Mouse (Mus musculus) kidney, embryonic 16.5 days (tissue): Measurements from ENCODE around the gene Rbm24. TPM values are rescaled to one million over a fixed set of nuclear protein-coding genes. Genes with fewer than 3 reads are reported as not detected.
A peak's percentile ranks its signal among the peaks of the same experiment; 100 is the strongest.

Experiments used
- ATAC-seq: fragments of 200-750 bp; cut with Nextera tagmentation; 2 replicates; pipeline ENCODE4 v1.8.0; 2017; ENCODE audit warnings: moderate TSS enrichment; ENCODE audit not compliant: low FRiP score, low TSS enrichment
- H3K27ac ChIP-seq: fragments of 300-500 bp; sonication (generic); 2 replicates; pipeline ENCODE4 v1.5.1; 2014; ENCODE audit warnings: low read length
- H3K27me3 ChIP-seq: fragments of 300-500 bp; sonication (generic); 2 replicates; pipeline ENCODE4 v1.6.1; 2014; ENCODE audit warnings: low read length, control low read depth, mixed read lengths; ENCODE audit not compliant: insufficient read depth
- H3K36me3 ChIP-seq: fragments of 300-500 bp; sonication (generic); 2 replicates; pipeline ENCODE4 v1.6.1; 2014; ENCODE audit warnings: low read length, control low read depth, mixed read lengths; ENCODE audit not compliant: insufficient read depth
- H3K4me1 ChIP-seq: fragments of 300-500 bp; sonication (generic); 2 replicates; pipeline ENCODE4 v1.6.1; 2014; ENCODE audit warnings: low read length, control low read depth, mixed read lengths; ENCODE audit not compliant: insufficient read depth
- H3K4me2 ChIP-seq: fragments of 300-500 bp; sonication (generic); replicated peaks from 2 replicates; pipeline ENCODE4 v1.6.1; 2014; ENCODE audit warnings: low read depth, low read length
- H3K4me3 ChIP-seq: fragments of 300-500 bp; sonication (generic); 2 replicates; pipeline ENCODE4 v1.5.1; 2014; ENCODE audit warnings: mild to moderate bottlenecking, low read length
- H3K9ac ChIP-seq: fragments of 300-500 bp; sonication (generic); replicated peaks from 2 replicates; pipeline ENCODE4 v1.6.1; 2014; ENCODE audit warnings: low read length
- H3K9me3 ChIP-seq: fragments of 300-500 bp; sonication (generic); 2 replicates; pipeline ENCODE4 v1.6.1; 2016; ENCODE audit warnings: low read length, control low read depth
- WGBS: fragments of 180-500 bp; shearing (Covaris S2); extraction: QIAGEN DNeasy Blood & Tissue Kit; methylation state at CpG from one replicate; pipeline ENCODE4 v1.1.7; 2014; 5-methylcytosine and 5-hydroxymethylcytosine counted together
- polyA plus RNA-seq: library from polyadenylated mRNA; unstranded; fragments of >200 nt; fragmentation: Nextera tagmentation; extraction: Ambion mirVana; gene quantifications from 2 replicates; pipeline ENCODE4 v1.2.1, GENCODE M21; 2015

Rbm24 gene
- polyA plus RNA-seq = 1.5 and 1.7 TPM in 2 replicates

DNA sequence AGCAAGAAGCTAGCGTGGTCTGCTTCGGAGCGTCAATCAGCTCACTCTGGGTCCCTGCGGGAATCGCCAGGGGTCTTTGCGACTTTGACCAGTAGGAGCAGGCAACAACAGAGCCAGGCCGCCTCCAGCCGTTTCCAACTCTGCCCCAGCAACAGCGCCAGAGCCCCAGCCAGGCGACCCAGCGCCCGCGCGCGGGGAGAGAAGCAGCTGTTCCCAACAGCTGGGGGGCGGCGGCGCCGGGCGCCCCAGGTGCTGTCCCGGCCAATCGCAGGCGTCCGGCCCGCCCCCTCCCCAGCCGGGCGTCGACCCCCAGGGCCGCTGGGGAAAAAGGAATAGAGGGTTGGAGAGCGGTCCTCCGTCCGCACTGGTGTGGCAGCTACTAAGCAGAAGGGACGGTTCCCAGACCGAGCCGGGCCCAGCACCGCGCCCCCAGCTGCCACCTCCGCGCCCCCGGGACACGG, at the start of gene Rbm24:
TSS of gene Rbm24 (plus strand) at position 294 of the 461 bp plus-strand sequence.
- WGBS = under 1% methylated on average over 40 of the region's 41 CpGs
- ATAC-seq = peak; percentile 88
- peak within 1 kb of the TSS; percentile 30; the same call in 1 of the 2 replicates for H3K27ac ChIP-seq

GRCm38 (mm10) chr13:46372884-46373283, 45.4 kb upstream of the Rbm24 start:
- Histone ChIP-seq H3K4me1 (no peaks in the 10 kb centered on the region), H3K9ac (no peak overlapping the region), H3K36me3 (no peaks in the 10 kb centered on the region), H3K9me3 (no peaks in the 10 kb centered on the region), H3K27ac (no peak overlapping the region), H3K4me3 (no peak overlapping the region), H3K27me3 (no peaks in the 10 kb centered on the region), H3K4me2 (no peak overlapping the region)
- ATAC-seq = no peak
- 87% methylated on average over 7 of the region's 7 CpGs for WGBS

More for the DNA sequence above, at the start of gene Rbm24:
- Histone ChIP-seq H3K9ac (peak within 1 kb of the TSS; percentile 71), H3K4me2 (peak within 1 kb of the TSS; percentile 97), H3K27me3 (peaks cover 8% of the 10 kb centered on the region), H3K9me3 (no peaks in the 10 kb centered on the region), H3K4me3 (peak within 1 kb of the TSS; percentile 71), H3K4me1 (peaks cover 14% of the 10 kb centered on the region; the same call in 1 of the 2 replicates), H3K36me3 (no peaks in the 10 kb centered on the region)

DNA sequence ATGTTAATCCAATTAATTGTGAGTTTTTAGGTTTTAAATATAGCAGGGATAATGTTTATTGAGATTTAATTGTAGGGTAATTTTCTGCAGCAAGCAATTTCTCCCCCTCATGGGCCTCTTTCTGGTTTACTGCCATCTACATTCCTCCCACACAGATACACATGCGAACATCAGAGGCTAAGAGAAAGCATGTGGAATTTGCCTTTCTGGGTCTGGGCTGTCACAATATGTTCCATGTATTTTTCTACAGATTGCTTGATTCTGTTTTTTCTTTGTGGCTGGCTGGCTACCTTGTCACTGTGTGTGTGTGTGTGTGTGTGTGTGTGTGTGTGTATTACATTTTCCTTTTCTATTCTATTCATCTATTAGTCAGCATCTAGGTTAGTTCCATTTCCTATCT, 42.9 kb upstream of the Rbm24 start:
- no peak overlapping the region for H3K4me3 ChIP-seq
- H3K27ac ChIP-seq = no peak overlapping the region
- WGBS = 50% methylated on average over 1 of the region's 1 CpGs
- ATAC-seq = no peak
- no peaks in the 10 kb centered on the region for H3K9me3 ChIP-seq
- no peak overlapping the region for H3K4me2 ChIP-seq
- no peaks in the 10 kb centered on the region for H3K27me3 ChIP-seq
- H3K4me1 ChIP-seq = no peaks in the 10 kb centered on the region
- H3K36me3 ChIP-seq = no peaks in the 10 kb centered on the region
- no peak overlapping the region for H3K9ac ChIP-seq

DNA sequence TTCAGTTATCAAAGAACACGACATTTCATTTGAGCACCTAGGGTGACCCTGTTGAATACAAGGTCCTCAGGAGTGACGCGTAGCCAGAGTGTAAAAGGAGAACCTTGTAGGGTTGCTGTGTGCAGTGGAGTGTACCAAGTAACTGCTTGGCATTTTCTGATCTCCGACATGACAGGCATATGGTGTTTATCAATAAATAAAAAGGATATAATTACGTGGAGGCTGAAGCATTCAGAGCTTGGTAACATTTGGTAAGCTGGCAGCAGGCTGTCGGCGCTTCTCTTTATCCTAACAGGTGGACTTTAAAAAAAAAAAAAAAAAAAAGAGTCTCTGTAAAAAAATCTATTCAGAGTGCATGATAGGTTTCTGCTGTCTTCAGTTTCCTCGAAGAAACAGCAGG, 30.8 kb upstream of the Rbm24 start:
- Histone ChIP-seq H3K9ac (no peak overlapping the region), H3K4me2 (no peak overlapping the region), H3K27ac (no peak overlapping the region), H3K4me3 (no peak overlapping the region), H3K9me3 (peaks cover 5% of the 10 kb centered on the region; the same call in 1 of the 2 replicates), H3K27me3 (no peaks in the 10 kb centered on the region), H3K36me3 (no peaks in the 10 kb centered on the region), H3K4me1 (no peaks in the 10 kb centered on the region)
- ATAC-seq = no peak
- WGBS = 61% methylated on average over 8 of the region's 8 CpGs

DNA sequence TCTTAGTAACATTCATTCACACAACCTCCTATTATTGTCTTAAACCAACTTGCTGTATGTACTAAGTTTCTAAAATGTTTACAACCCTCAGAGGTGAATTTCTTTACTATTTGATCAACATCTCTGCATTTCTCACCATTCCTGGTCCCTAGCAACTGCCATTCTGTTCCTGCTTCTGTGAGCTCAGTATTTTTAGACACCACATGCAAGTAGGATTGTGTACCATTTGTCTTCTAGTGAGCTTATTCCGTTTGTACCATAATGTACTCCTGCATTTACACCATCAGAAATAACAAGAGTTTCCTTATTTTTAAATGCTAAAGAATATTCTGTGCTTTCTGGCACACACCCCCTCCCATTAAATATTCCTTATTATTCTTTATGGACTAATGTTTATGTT, 26.6 kb upstream of the Rbm24 start:
- Histone ChIP-seq H3K9me3 (peaks cover 3% of the 10 kb centered on the region; the same call in 1 of the 2 replicates), H3K27ac (no peak overlapping the region), H3K36me3 (no peaks in the 10 kb centered on the region), H3K4me1 (no peaks in the 10 kb centered on the region), H3K27me3 (no peaks in the 10 kb centered on the region), H3K4me2 (no peak overlapping the region), H3K4me3 (no peak overlapping the region), H3K9ac (no peak overlapping the region)
- WGBS = 85% methylated on average over 1 of the region's 1 CpGs
- ATAC-seq = no peak

DNA sequence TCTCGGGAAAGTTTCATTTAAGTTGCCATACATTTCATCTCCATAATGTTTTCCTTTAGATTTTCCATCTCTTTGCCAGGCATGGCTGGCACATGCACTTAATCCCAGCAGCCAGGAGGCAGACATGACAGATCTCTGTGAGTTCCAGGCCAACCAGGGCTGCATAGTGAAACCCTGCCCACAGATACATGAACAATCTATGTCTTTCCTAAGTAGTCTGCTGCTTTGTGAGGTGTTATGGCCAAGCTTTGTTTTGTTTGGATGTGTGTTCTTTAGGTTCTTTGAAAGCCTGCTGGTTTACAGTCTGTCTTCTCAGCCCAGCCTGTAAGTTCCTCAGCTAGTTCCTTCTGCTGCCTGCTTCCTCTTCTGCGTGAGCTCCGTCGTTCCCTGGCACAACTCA, 25.3 kb upstream of the Rbm24 start:
- ATAC-seq = no peak
- Histone ChIP-seq H3K36me3 (no peaks in the 10 kb centered on the region), H3K4me1 (no peaks in the 10 kb centered on the region), H3K9me3 (peaks cover 1% of the 10 kb centered on the region; the same call in 1 of the 2 replicates), H3K27ac (no peak overlapping the region), H3K4me2 (no peak overlapping the region), H3K9ac (no peak overlapping the region), H3K4me3 (no peak overlapping the region), H3K27me3 (no peaks in the 10 kb centered on the region)
- WGBS = 83% methylated on average over 4 of the region's 4 CpGs

- Histone ChIP-seq H3K36me3 (no peaks in the 10 kb centered on the region), H3K27me3 (no peaks in the 10 kb centered on the region), H3K27ac (no peak overlapping the region), H3K9ac (no peak overlapping the region), H3K4me2 (no peak overlapping the region), H3K9me3 (no peaks in the 10 kb centered on the region), H3K4me1 (no peaks in the 10 kb centered on the region), H3K4me3 (no peak overlapping the region)
- 71% methylated on average over 2 of the region's 2 CpGs for WGBS
- ATAC-seq = no peak
Observed at GRCm38 (mm10) chr13:46393936-46394335, 24.3 kb upstream of the Rbm24 start.

DNA sequence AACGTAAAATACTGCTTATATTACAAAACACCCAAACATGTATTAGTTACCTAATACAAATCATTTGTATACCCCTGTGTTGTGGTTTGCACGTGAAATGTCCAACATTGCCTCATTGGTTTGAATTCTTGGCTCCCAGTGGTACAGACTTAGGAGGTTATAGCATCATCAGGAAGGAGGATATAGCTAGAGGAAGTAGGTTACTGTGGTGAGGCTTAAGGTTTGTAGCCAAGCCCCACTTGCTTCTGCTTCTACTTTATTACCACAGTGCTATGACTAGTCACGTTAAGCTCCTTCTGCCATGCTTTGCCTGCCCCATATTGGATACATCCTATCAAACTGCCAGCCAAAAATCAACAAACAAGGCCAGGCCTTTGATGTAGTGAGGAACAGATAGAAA, 21.0 kb upstream of the Rbm24 start:
- Histone ChIP-seq H3K9me3 (no peaks in the 10 kb centered on the region), H3K4me1 (no peaks in the 10 kb centered on the region), H3K4me2 (no peak overlapping the region), H3K27me3 (no peaks in the 10 kb centered on the region), H3K4me3 (no peak overlapping the region), H3K9ac (no peak overlapping the region), H3K27ac (no peak overlapping the region), H3K36me3 (no peaks in the 10 kb centered on the region)
- 69% methylated on average over 3 of the region's 3 CpGs for WGBS
- ATAC-seq = no peak

GRCm38 (mm10) chr13:46407151-46407550, 11.1 kb upstream of the Rbm24 start:
- Histone ChIP-seq H3K27ac (no peak overlapping the region), H3K4me3 (no peak overlapping the region), H3K4me1 (no peaks in the 10 kb centered on the region), H3K27me3 (no peaks in the 10 kb centered on the region), H3K9ac (no peak overlapping the region), H3K9me3 (no peaks in the 10 kb centered on the region), H3K4me2 (no peak overlapping the region), H3K36me3 (no peaks in the 10 kb centered on the region)
- 64% methylated on average over 1 of the region's 1 CpGs for WGBS
- no peak for ATAC-seq

DNA sequence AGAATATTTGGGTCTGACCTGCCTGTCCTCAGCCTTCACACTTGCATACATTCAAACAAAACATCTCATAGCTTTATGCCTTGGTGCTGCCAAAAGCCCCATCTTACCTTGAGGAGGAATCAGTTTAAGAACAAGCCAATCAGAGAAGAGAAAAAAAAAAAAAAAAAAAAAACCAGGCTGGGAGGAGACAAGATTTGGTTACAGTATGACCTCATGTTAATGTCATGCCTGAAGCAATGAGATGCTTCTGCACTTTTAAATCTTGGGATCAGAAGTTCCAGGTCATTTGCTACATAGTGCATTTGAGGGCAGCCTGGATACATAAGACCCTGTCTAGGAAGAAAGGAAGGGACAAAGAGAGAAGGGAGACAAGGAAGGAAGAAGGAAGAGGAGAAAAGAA, 6.0 kb upstream of the Rbm24 start:
- H3K36me3 ChIP-seq = no peaks in the 10 kb centered on the region
- no peak overlapping the region for H3K9ac ChIP-seq
- no peak overlapping the region for H3K4me2 ChIP-seq
- no peaks in the 10 kb centered on the region for H3K9me3 ChIP-seq
- peaks cover 3% of the 10 kb centered on the region; the same call in 1 of the 2 replicates for H3K4me1 ChIP-seq
- no peak overlapping the region for H3K27ac ChIP-seq
- 0 out of 2 replicates have a peak, but pooled peaks cover 2% of the 10 kb centered on the region for H3K27me3 ChIP-seq
- H3K4me3 ChIP-seq = no peak overlapping the region
- no peak for ATAC-seq
